Comparison of ENCODE assay signal across 8 mouse cellular contexts in the genomic region with DNA sequence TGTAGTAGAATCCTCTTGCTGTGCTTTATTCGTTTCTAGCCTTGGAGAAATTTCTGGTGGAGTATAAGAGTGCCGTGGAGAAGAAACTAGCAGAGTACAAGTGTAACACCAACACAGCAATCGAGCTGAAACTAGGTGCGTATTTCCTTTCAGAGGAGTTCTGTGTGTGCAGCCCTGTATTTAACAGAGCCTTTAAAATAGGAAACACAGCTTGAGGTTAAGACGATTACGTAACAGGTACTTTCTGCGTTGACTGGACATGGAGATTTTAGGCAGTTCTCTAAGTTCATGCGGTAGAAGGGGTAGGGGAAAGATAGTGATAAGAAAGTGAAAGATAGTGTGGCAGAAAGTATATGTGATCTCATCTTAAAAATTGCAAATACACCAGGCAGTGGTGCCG. TPM values are rescaled to one million over a fixed set of nuclear protein-coding genes. Genes with fewer than 3 reads are reported as not detected.
DNase-seq lines count a peak whose midpoint lies in the region; ATAC-seq lines count a peak whose summit lies in the region.

No protein-coding gene starts in this region.

- peaks cover 23% of the 10 kb centered on the region for H3K36me3 ChIP-seq in kidney, embryonic 14.5 days (ENCODE audit: control insufficient read depth, insufficient read depth, low read length)
- peaks cover 8% of the 10 kb centered on the region; the same call in 1 of the 2 replicates for H3K36me3 ChIP-seq in intestine, embryonic 15.5 days

- H3K9ac ChIP-seq in kidney, embryonic 14.5 days (ENCODE audit: low read depth, low read length) = peak overlapping the region; percentile 90
- H3K9ac ChIP-seq in intestine, embryonic 15.5 days = peak overlapping the region; percentile 92

- 61% methylated on average over 9 of the region's 9 CpGs for WGBS in kidney, embryonic 14.5 days
- WGBS in intestine, embryonic 15.5 days = 55% methylated on average over 9 of the region's 9 CpGs

- H3K4me1 ChIP-seq in kidney, embryonic 14.5 days (ENCODE audit: control insufficient read depth, insufficient read depth, low read length) = no peaks in the 10 kb centered on the region; the same call in 1 of the 2 replicates
- H3K4me1 ChIP-seq in intestine, embryonic 15.5 days (replicated peaks) = no peaks in the 10 kb centered on the region

- H3K4me2 ChIP-seq in kidney, embryonic 14.5 days (replicated peaks; ENCODE audit: low read depth, low read length) = peak overlapping the region; percentile 75
- H3K4me2 ChIP-seq in intestine, embryonic 15.5 days (replicated peaks) = peak overlapping the region; percentile 74

- no peak for ATAC-seq in kidney, embryonic 14.5 days (ENCODE audit: low FRiP score, low TSS enrichment)
- ATAC-seq in common myeloid progenitor, adult 5-6 weeks (replicated peaks; ENCODE audit: low read depth, poor library complexity, severe bottlenecking) = peak; percentile 62
- ATAC-seq in intestine, embryonic 15.5 days = no peak

- no peak overlapping the region; the same call in 1 of the 2 replicates for H3K27ac ChIP-seq in kidney, embryonic 14.5 days (ENCODE audit: low read depth, low read length)
- no peak overlapping the region for H3K27ac ChIP-seq in intestine, embryonic 15.5 days

- H3K9me3 ChIP-seq in kidney, embryonic 14.5 days (ENCODE audit: control insufficient read depth, low read length) = no peaks in the 10 kb centered on the region
- no peaks in the 10 kb centered on the region for H3K9me3 ChIP-seq in intestine, embryonic 15.5 days

- H3K27me3 ChIP-seq in kidney, embryonic 14.5 days (ENCODE audit: control insufficient read depth, insufficient read depth, low read length) = no peaks in the 10 kb centered on the region
- H3K27me3 ChIP-seq in intestine, embryonic 15.5 days (replicated peaks) = no peaks in the 10 kb centered on the region

- DNase-seq in kidney, adult 9 months = no peak
- peak; percentile 27 to 49 for DNase-seq in natural killer cell, adult 2 months (ENCODE audit: low spot score in 2 of 2)
- DNase-seq in frontal cortex, postnatal 36 days (ENCODE audit: low spot score in 2 of 2) = no peak
- no peak for DNase-seq in thymus, postnatal 36 days
- no peak for DNase-seq in spleen, postnatal 4 days (ENCODE audit: low spot score in 2 of 2)

- H3K4me3 ChIP-seq in kidney, embryonic 14.5 days (ENCODE audit: low read length) = peak overlapping the region; percentile 92
- H3K4me3 ChIP-seq in intestine, embryonic 15.5 days (replicated peaks) = peak overlapping the region; percentile 99

RNA-seq across cellular contexts. Expression of gene Hat1, which starts 1.1 kb away (rescaled TPM):
- 149 and 192 TPM in 2 replicates for polyA plus RNA-seq in kidney, embryonic 14.5 days (2014; fragmentation: Nextera tagmentation; extraction: Ambion mirVana)
- total RNA-seq in common myeloid progenitor, adult 5-6 weeks (2017) = 183 and 200 TPM in 2 replicates
- 107 and 125 TPM in 2 replicates for polyA plus RNA-seq in intestine, embryonic 15.5 days (2015; fragmentation: Nextera tagmentation; extraction: Ambion mirVana)

RNA-seq across cellular contexts. Expression of gene Slc25a12, which starts 22.3 kb away (rescaled TPM):
- polyA plus RNA-seq in kidney, embryonic 14.5 days (2014; fragmentation: Nextera tagmentation; extraction: Ambion mirVana) = 29.8 and 41.6 TPM in 2 replicates
- total RNA-seq in common myeloid progenitor, adult 5-6 weeks (2017) = 36.8 and 48.2 TPM in 2 replicates
- 27.3 and 29.2 TPM in 2 replicates for polyA plus RNA-seq in intestine, embryonic 15.5 days (2015; fragmentation: Nextera tagmentation; extraction: Ambion mirVana)

Comparison
In these comparisons a context has a peak if more than half of its experiments do, and no peak if none do; other contexts are left out.
1. DNase-seq: peak in natural killer cell, adult 2 months (2 of 2); none in kidney, adult 9 months (single experiment), frontal cortex, postnatal 36 days (0 of 2), thymus, postnatal 36 days (0 of 2) and spleen, postnatal 4 days (0 of 2).